Mouse (Mus musculus) erythroblast, embryonic 14.5 days (primary cell): ENCODE results near the gene Hsd17b14.

Experiments used
- GATA1 ChIP-seq: IDR thresholded peaks from 2 replicates; pipeline ENCODE4 v1.6.1; 2012; ENCODE audit warnings: low read length, inconsistent platforms, mixed read lengths
- TAL1 ChIP-seq: IDR thresholded peaks from 3 replicates; pipeline ENCODE4 v1.6.1; 2012; ENCODE audit warnings: low read length, inconsistent platforms, mixed read lengths

DNA sequence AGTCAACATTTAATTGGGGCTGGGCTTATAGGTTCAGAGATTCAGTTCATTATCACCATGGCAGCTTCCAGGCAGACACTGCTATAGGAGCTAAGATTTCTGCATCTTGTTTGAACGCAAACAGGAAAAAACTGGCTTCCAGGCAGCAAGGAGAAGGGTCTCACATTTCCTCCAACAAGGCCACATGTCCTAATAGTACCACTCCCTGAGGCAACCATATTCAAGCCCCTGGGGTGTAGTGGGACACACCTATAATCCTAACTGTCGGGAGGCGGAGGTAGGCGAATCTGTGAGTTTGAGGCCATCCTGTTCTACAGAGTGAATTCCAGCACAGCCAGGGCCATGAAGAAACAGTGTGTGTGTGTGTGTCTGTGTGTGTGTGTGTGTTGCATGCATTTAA lies 40.5 kb downstream of the Hsd17b14 start:
- TF ChIP-seq GATA1 (no peak), TAL1 (no peak)
